Mouse (Mus musculus) cerebellum, adult 9-10 months (tissue): Measurements from ENCODE around the gene Kctd17.

Source experiments
- DNase-seq: peaks from one replicate; pipeline ENCODE4 v3.0.0; 2022

The Kctd17 gene

DNA sequence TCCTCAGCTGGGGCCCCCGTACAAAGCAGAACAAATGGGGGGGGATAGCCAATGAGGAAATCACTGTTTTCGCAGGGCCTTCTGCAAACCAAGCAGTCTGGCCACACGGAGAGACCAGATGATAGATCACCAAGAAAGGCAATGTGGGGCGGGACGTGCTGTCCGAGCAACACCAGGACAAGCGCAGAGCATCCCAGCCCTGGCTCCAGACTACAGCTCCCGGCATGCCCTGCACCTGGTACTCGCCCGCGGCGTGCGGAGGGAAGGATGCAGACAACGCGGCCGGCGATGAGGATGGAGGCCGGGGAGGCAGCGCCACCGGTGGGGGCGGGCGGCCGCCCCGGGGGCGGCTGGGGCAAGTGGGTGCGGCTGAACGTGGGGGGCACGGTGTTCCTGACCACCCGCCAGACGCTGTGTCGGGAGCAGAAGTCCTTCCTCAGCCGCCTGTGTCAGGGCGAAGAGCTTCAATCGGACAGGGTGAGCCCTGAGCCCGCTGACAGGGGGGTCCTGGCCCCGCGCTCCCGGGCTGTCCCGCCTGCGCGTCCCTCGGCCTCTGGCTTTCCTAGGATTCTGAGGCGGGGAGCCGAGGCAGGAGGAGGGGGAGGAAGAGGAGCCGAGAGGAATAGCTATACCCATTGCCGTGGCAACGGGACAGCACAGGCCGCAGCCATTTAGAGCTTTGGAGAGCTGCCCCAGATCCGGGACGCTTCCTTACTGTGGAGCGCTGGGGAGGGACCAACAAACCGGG is at the start of gene Kctd17:
Gene Kctd17 (plus strand): TSS at position 174 of the 748 bp plus-strand sequence.
- peak; percentile 79 for DNase-seq

DNA sequence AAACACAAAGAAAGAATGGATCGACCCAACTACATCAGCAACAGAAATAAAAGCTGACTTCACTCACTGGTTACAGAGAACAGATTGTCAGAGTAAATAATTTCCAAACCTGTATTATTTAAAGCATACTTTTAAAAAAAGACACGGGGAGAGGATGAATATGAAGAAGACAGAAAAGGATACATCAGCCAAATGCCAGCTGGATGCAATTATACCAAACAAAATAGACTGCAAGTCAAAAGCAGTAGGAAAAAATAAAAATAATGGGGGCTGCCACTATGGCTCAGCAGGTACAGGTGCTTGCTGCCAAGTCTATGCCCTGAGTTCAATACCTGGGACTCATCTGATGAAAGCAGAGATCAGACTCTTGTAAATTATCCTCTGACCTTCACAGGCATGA is 48.2 kb upstream of the Kctd17 start:
- DNase-seq, result no peak

GRCm38 (mm10) chr15:78380741-78381140 is 47.6 kb upstream of the Kctd17 start:
- DNase-seq, result no peak

- DNase-seq, result no peak
These were observed 46.2 kb upstream of the Kctd17 start for GRCm38 (mm10) chr15:78382115-78382514.

DNA sequence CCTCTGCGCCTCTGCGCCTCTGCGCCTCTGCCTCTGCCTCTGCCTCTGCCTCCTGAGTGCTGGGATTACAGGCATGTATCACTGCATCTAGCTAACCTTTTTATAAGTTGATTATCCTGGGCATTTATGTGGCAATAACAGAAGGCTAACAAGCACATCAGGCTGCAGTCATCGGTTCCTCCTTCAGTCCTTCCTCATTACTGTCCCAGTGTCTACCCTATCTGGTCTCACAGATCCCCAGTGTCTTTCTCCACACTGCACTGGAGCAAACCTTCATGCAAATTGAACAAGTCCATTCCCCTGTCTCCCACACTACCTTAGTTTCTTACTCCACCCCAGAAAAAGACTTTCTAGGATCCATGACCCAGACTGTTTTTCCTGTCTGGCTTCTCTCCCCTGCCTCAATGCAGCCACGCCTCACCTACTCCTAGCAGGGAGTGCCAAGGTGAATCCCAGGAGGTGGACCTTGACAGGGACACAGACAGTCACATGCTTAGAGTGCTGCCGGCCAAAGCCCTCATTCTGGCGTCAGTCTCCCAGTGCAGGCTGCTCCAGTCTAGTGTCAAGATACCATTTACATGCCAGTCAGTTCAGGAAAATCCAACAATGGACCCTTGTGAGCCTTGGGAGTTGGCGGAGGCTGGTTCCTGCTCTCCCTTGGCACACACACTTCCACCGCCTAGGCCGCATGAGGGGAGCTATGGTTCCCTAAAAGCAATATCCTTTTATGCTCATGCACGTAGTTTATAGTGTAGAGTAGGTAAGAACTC is 44.7 kb upstream of the Kctd17 start:
- DNase-seq, result peak; percentile 38

DNA sequence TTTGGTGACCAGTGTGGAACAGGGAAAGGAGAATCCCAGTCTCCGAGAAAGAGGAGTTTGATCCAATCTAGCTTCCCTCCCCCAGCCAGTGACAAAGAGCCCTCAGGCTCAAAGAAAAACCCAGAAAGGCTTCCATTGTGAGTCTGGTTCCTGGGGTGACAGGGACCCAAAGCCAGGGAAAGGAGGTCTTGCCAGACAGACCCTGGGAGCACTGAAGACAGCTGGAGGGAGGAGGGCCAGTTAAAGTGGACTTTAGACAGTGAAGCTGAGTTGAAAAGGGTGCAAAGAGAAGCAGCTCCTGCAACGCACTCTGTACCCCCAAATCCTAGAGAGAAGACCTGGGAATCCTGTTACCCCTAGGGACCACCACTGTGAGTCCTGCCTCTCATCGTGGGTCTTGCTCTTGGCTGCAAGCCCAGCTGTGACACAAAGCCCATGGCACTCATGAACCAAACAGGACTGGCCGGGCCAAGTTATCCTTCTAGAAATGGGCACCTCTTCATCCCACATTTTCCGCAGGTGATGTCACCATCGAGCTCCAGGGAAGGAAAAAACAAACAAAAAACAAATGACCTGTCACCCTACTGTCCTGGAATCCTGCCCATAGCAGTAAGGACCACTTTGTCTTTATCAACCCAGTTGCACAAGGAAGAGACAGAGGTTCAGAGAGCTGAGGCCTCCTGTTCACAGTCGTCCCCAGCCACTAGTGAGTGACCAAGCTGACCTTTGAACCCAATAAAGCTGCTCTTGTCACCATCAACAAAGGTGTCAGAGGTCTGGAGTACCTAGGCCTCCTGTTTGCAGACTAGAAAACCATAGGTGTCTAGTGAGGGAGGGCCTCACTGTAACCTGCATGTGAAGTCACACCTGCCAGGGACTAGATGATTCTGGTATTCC is 43.9 kb upstream of the Kctd17 start:
- no peak for DNase-seq

GRCm38 (mm10) chr15:78385564-78385963 is 42.8 kb upstream of the Kctd17 start:
- DNase-seq, result no peak

DNA sequence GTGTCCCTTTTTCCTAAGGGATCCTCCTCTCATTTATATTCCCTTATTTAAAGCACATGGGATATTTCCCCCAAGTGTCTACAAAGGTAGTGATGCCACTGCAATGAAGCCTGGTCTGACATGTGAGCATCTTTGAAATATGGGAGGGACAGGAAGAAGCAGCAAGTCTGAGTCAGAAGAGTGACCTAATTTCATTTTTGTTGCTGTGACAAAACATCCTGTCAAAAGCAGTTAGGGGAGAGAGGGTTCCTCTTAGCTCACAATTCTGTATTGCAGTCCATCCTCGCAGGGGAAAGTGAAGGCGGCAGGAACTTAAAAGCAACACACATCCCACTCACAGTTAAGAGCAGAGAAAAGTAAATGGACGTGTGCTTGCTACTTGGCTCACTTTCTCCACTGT is 37.5 kb upstream of the Kctd17 start:
- no peak for DNase-seq

- no peak for DNase-seq
These were observed 32.8 kb upstream of the Kctd17 start, which contains the start of gene Tex33 for GRCm38 (mm10) chr15:78395478-78395962. Gene Tex33 (minus strand): TSS chr15:78395912.

DNA sequence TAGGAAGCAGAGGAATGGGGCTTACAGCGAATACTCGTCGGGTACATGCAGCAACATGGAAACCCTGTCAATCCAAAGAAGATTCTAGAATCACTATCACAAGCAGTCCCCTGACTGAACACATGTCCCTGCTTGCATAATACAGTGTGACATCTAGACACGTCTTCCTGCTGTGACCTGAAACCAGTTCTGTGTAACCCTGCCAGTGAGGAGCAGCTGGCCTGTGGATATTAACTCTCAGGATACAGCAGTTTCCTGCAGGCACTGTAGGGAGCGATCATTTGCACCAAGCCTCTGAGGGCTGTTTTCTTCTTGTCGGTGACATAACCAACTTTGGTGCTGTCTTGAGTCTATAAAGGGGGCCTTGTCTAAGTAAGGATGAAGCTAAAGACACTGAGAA is 27.0 kb upstream of the Kctd17 start:
- no peak for DNase-seq

DNA sequence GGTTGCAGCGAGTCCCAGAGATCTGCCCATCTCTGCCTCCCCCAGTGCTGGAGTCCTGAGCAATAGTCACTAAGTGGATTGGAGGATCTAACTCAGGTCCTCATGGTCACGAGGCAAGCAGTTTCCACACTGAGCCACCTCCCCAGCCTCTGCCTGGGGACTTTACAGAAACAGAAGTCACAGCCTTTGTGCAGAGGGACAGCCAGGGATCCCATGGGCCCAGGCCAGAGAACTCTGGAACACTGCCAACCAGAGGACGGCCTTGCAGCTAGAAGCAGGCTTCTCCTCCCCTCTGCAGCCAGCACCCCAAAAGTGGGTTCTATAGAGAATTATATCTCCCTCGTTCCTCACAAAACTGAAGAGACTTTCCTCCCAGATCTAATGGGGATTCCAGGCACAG is 26.4 kb upstream of the Kctd17 start:
- DNase-seq, result peak; percentile 59

GRCm38 (mm10) chr15:78402423-78402822 is 25.9 kb upstream of the Kctd17 start:
- no peak for DNase-seq

DNA sequence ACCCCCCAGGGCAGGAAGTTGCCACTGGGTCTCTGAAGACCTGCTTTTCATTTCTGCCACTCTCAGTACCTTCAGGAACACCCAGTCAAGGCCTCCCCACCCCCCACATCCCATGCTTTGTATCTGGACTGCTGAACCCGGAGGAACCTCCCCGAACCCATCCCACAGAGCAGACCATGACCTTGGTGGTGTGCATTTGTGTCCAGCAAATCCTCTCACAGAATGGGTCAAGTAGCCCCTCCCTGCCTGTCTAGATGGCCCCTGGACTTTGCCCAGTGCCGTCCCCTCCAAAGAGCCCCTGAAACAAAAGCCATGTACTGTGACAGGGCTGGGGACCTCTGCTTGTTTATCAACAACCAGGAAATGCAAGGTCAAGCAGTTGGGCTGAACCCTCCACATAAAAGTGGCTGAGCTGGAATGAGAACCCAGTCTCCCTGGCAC is 25.0 kb upstream of the Kctd17 start:
- DNase-seq, result no peak

- DNase-seq, result no peak
These were observed 24.5 kb upstream of the Kctd17 start for GRCm38 (mm10) chr15:78403896-78404295.

DNA sequence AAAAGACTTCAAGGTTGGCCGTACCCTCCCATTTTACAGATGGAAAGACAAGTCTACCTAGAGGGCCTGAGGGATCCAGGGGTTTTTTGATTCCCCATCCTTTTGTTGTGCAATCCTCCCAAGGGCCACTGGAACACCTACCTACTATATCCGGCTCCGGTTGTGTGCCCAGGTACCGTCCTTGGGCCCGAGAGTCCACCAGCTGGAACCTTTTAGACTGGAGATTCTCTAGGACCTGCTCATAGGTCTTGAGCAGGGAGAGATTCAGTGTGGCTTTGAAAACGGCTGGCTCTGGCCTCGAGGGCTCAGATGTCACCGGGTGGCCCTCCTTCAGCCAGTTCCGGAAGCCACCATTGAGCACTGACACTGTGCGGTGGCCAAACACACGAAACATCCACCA is 23.3 kb upstream of the Kctd17 start:
- DNase-seq, result no peak

DNA sequence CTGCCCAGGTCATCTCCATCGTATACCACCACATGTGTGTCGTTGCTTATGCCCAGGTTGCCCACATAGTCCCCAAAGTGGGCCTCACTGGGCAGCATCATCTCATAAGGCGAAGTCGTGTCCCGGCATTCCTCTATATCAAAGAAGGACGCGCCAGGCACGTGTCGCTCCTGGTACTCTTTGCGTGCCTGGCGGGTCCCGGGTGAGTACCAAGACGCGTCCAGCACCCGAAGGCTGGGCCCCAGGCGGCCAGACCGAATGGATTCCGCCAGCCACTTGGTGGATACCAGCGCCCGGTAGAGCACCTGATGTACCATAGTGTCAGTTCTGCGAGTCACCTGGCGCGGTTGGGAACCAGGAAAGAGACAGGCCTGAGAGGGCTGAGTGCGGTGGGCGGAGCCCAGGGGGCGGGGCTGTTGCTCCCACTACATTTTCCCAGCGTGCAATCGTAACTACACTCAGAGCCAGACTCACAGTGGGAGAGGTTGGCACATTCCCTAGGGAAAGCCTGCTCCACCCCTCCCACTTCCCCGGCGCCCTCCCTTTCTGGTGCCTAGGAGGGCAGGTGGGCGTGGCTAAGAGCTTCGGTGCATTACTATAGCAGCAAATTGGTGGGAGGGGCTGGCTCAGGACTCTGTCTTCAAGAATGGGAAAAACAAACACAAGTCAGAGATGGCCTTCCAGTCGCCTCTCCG is 22.7 kb upstream of the Kctd17 start, which contains the start of gene Tst:
Gene Tst (minus strand): TSS at position 391 of the 695 bp plus-strand sequence.
- peak; percentile 91 for DNase-seq

DNA sequence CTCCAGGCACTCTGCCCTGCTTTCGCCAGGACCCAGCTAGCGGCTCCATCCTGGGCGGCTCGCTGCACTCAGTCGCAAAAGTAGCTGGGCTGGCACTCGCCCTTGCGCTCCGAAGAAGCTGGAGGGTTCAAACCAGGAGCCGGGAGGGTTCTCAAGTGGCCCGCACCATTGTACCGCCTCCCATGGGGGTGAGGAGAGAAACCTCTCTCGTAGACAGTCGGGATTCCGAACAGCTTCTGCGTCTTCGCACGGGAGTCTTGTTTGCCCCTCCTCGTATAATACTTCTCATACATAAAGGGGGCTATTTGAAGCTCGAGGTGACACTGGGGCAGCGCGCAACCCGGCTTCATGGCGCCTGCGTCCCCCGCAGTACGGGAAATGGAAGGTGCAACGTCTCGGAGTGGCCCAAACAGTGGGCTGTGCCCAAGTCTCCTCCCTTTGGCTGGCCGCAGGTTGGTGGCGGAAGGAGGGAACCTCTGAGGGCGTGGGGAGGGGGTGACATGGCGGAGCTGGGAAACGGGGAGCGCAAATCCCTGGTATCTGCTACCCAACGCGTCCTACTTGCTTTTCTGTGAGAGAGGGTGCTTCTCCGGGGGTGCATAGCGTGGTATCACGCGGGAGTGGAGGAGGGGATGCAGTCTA is 21.9 kb upstream of the Kctd17 start, which contains the start of gene Mpst:
Gene Mpst (plus strand): TSS at position 124 of the 642 bp plus-strand sequence.
- DNase-seq, result peak; percentile 93

DNA sequence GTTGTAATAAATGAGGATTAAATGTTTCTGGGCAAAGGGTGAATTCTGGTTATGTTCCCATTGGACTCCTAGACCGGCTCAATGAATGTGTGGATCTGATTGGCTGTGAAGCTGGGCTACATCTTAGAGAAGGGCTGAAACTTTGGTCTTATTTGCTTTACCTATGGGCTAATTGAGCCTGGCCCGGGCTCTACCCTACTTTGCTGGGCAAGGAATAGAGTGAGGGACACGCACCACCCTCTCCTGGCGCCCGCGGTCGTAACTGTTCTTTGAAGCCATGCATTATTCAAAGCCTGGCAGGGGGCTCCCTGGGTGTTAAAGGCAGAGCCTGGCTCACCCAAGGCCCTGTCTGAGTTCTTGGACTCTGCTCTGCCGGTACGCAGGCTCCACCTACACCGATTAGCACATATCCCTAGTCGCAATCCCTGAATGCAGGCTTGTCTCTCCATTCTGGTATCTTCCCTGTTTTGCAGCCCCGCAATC is 18.8 kb upstream of the Kctd17 start:
- DNase-seq, result no peak

DNA sequence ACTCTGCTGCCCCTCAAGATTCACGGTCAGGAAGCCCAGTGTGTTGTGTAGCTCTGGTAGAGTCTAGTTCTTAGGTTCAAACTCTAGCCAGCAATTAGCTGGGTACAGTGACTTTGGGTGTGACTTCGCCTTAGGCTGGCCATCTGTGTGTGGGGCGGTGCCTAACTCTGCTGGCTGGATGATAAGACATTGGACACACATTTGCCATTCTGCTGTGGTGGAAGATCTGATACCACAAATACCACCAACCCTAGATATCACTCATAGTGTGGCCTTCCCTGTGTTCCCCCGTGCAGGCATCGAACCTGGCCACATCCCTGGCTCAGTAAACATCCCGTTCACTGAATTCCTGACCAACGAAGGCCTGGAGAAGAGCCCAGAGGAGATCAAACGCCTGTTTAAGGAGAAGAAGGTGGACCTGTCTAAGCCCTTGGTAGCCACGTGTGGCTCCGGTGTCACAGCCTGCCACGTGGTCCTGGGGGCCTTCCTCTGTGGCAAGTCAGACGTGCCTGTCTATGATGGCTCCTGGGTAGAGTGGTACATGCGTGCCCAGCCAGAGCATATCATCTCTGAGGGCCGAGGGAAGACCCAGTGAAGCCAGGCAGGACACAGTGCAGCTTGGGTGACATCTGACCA is 15.2 kb upstream of the Kctd17 start:
- no peak for DNase-seq

GRCm38 (mm10) chr15:78413719-78414117 is 14.6 kb upstream of the Kctd17 start:
- DNase-seq, result no peak

DNA sequence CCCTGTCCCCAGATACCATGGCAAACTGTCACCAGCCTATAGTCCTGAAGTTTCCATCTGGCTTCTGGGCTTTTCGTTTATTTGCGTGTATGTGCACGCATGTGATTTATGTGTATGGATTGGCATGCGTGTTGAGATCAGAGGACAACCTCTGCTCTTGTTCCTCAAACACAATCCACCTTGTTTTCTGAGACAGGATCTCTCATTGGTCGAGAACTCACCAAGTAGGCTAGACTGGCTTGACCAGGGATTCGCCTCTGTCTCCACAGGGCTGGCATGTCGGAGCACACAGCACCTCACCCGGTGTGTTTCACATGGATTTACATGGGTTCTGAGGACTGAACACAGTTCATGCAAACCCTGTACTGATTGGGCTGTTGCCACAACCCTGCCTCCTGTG is 14.2 kb upstream of the Kctd17 start:
- DNase-seq, result no peak
